Mouse (Mus musculus) heart, adult 2 months (tissue): ENCODE measurements around the gene Shc1. TPM values are rescaled to one million over a fixed set of nuclear protein-coding genes. Genes with fewer than 3 reads are reported as not detected.

Experiments
- DNase-seq, 2 experiments: peaks; one replicate each; pipeline ENCODE4 v3.0.0; 2021
- H3K27ac ChIP-seq: fragments of 200-600 bp; 2 replicates; pipeline ENCODE4 v1.8.1; 2022
- H3K27me3 ChIP-seq: fragments of 200-500 bp; 2 replicates; pipeline ENCODE4 v1.6.1; 2012; ENCODE audit warnings: mild to moderate bottlenecking, low read length, inconsistent platforms, mixed read lengths; ENCODE audit not compliant: control insufficient read depth, insufficient read depth
- H3K36me3 ChIP-seq: fragments of 200-500 bp; 2 replicates; pipeline ENCODE4 v1.6.1; 2012; ENCODE audit warnings: low read length, inconsistent platforms; ENCODE audit not compliant: control insufficient read depth, insufficient read depth
- H3K4me1 ChIP-seq: fragments of 200-500 bp; 2 replicates; pipeline ENCODE4 v1.6.1; 2011; ENCODE audit warnings: low read length; ENCODE audit not compliant: control insufficient read depth, insufficient read depth
- H3K4me3 ChIP-seq: fragments of 200-600 bp; 2 replicates; pipeline ENCODE4 v1.8.1; 2022
- H3K79me2 ChIP-seq: fragments of 200-500 bp; replicated peaks from 2 replicates; pipeline ENCODE4 v1.6.1; 2012; ENCODE audit warnings: mild to moderate bottlenecking, inconsistent platforms, low read length, moderate library complexity, mixed read lengths; ENCODE audit not compliant: control insufficient read depth, insufficient read depth
- H3K9ac ChIP-seq: fragments of 200-500 bp; 2 replicates; pipeline ENCODE4 v1.6.1; 2012; ENCODE audit warnings: low read depth, mild to moderate bottlenecking, control low read depth, inconsistent platforms, low read length, mixed read lengths
- CTCF ChIP-seq: fragments of 200-600 bp; IDR thresholded peaks from 2 replicates; pipeline ENCODE4 v1.8.1; 2022; ENCODE audit warnings: antibody characterized with exemption, mild to moderate bottlenecking, moderate library complexity
- EP300 ChIP-seq: fragments of 200-500 bp; IDR thresholded peaks from 2 replicates; pipeline ENCODE4 v1.6.1; 2011; ENCODE audit warnings: low read depth, low read length, control low read depth; ENCODE audit not compliant: insufficient read depth
- POLR2A ChIP-seq: fragments of 200-500 bp; IDR thresholded peaks from 2 replicates; pipeline ENCODE4 v1.6.1; 2011; ENCODE audit warnings: mild to moderate bottlenecking, low read depth, low read length, control low read depth; ENCODE audit not compliant: insufficient read depth
- WGBS: fragments of 180-500 bp; shearing (Covaris S2); methylation state at CpG from one replicate; pipeline ENCODE4 v1.1.7; 2018; 5-methylcytosine and 5-hydroxymethylcytosine counted together
- intact Hi-C: fragments of 180-260 bp; cut with DNase I; formaldehyde crosslinking; loops from one replicate; pipeline ENCODE4 v1.15.1; 2025
- polyA plus RNA-seq: library from polyadenylated mRNA; depleted of rRNA; stranded (reverse); fragments of >200 nt; gene quantifications from 2 replicates; pipeline ENCODE4 v1.2.3, GENCODE M21; 2012
- total RNA-seq, 2 experiments: library from RNA; stranded (reverse); gene quantifications; 2 replicates each; pipeline ENCODE4 v1.2.3; 2021

Gene Shc1
- total and polyA plus RNA-seq, 3 experiments, result 31.6 to 32.4 (median 32.0) TPM

- WGBS, result 93% methylated on average over 14 of the region's 14 CpGs
- intact Hi-C loops, result no loop called here
- H3K36me3 ChIP-seq, result no peaks in the 10 kb centered on the region
Observed at GRCm38 (mm10) chr3:89380291-89380690, 38.0 kb upstream of the Shc1 start.

DNA sequence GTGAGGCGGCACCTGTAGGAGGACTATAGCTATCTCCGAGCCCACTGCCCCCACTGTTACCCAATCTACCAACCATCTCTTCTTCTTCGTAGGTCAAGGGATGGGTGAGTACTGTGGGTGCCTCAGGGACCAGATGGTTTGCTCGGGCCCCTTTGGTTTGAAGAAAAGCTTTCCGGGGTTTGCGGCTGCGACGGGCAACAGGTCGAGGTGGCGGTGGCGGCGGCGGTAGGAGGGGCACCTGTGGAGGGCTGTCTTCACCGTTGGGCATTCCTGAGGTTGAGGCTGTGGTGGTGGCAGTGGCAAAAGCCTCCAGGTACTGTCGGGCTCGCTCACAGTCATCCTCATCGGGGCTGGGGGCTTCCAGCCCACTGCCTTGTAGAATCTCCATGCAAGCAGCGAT is 37.5 kb upstream of the Shc1 start:
- intact Hi-C loops, result no loop called here
- no peak overlapping the region for H3K27ac ChIP-seq
- DNase-seq, result no peak
- TF ChIP-seq CTCF (no peak), POLR2A (no peak), EP300 (no peak)
- no peak overlapping the region for H3K4me3 ChIP-seq
- 94% methylated on average over 18 of the region's 18 CpGs for WGBS
- H3K36me3 ChIP-seq, result no peaks in the 10 kb centered on the region
- no peaks in the 10 kb centered on the region for H3K79me2 ChIP-seq
- 0 out of 2 replicates have a peak, but pooled peaks cover 1% of the 10 kb centered on the region for H3K4me1 ChIP-seq
- no peaks in the 10 kb centered on the region for H3K27me3 ChIP-seq
- H3K9ac ChIP-seq, result no peak overlapping the region

More at GRCm38 (mm10) chr3:89380291-89380690, 38.0 kb upstream of the Shc1 start:
- H3K9ac ChIP-seq, result no peak overlapping the region
- H3K27me3 ChIP-seq, result no peaks in the 10 kb centered on the region
- no peak for TF ChIP-seq POLR2A
- TF ChIP-seq EP300, result no peak
- TF ChIP-seq CTCF, result no peak
- no peaks in the 10 kb centered on the region for H3K79me2 ChIP-seq
- H3K4me3 ChIP-seq, result no peak overlapping the region
- no peak for DNase-seq
- H3K27ac ChIP-seq, result no peak overlapping the region
- 0 out of 2 replicates have a peak, but pooled peaks cover 1% of the 10 kb centered on the region for H3K4me1 ChIP-seq

DNA sequence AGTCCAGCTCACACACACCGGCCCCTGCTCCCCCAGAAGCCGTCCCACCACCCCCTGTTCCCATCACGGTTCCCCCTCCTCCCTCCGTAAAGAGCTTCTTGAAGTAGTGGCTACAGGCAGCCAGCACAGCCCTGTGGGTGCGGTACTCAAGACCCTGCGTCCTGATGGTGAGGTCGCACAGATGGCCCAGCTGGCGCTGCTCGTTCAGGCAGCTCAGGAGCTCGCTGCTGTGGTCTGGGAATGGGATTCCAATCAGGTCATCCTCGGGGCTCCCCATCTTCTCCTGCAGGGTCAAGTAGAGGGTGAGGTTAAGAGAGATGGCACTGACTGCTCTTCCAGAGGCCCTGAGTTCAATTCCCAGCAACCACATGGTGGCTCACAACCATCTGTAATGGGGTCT is 37.0 kb upstream of the Shc1 start:
- H3K79me2 ChIP-seq, result no peaks in the 10 kb centered on the region
- H3K27me3 ChIP-seq, result no peaks in the 10 kb centered on the region
- WGBS, result 86% methylated on average over 11 of the region's 11 CpGs
- no peaks in the 10 kb centered on the region for H3K36me3 ChIP-seq
- TF ChIP-seq CTCF (no peak), POLR2A (no peak), EP300 (no peak)
- H3K4me3 ChIP-seq, result no peak overlapping the region
- no peak overlapping the region for H3K27ac ChIP-seq
- H3K9ac ChIP-seq, result no peak overlapping the region
- no peak for DNase-seq
- intact Hi-C loops, result no loop called here
- 0 out of 2 replicates have a peak, but pooled peaks cover 1% of the 10 kb centered on the region for H3K4me1 ChIP-seq

GRCm38 (mm10) chr3:89382033-89382882 is 36.0 kb upstream of the Shc1 start:
- Histone ChIP-seq H3K27ac (no peak overlapping the region), H3K9ac (no peak overlapping the region), H3K36me3 (no peaks in the 10 kb centered on the region), H3K4me3 (no peak overlapping the region), H3K4me1 (0 out of 2 replicates have a peak, but pooled peaks cover 1% of the 10 kb centered on the region), H3K79me2 (no peaks in the 10 kb centered on the region), H3K27me3 (no peaks in the 10 kb centered on the region)
- WGBS, result 77% methylated on average over 9 of the region's 9 CpGs
- intact Hi-C loops, result no loop called here
- no peak for DNase-seq
- TF ChIP-seq POLR2A (no peak), EP300 (no peak), CTCF (no peak)

GRCm38 (mm10) chr3:89382950-89383349 is 35.3 kb upstream of the Shc1 start:
- no peaks in the 10 kb centered on the region for H3K36me3 ChIP-seq
- H3K27ac ChIP-seq, result no peak overlapping the region
- H3K27me3 ChIP-seq, result no peaks in the 10 kb centered on the region
- TF ChIP-seq EP300 (no peak), POLR2A (no peak), CTCF (no peak)
- H3K4me3 ChIP-seq, result no peak overlapping the region
- no peak overlapping the region for H3K9ac ChIP-seq
- no peaks in the 10 kb centered on the region; the same call in 1 of the 2 replicates for H3K79me2 ChIP-seq
- no peak for DNase-seq
- intact Hi-C loops, result no loop called here
- WGBS, result 62% methylated on average over 5 of the region's 5 CpGs
- H3K4me1 ChIP-seq, result 0 out of 2 replicates have a peak, but pooled peaks cover 1% of the 10 kb centered on the region

DNA sequence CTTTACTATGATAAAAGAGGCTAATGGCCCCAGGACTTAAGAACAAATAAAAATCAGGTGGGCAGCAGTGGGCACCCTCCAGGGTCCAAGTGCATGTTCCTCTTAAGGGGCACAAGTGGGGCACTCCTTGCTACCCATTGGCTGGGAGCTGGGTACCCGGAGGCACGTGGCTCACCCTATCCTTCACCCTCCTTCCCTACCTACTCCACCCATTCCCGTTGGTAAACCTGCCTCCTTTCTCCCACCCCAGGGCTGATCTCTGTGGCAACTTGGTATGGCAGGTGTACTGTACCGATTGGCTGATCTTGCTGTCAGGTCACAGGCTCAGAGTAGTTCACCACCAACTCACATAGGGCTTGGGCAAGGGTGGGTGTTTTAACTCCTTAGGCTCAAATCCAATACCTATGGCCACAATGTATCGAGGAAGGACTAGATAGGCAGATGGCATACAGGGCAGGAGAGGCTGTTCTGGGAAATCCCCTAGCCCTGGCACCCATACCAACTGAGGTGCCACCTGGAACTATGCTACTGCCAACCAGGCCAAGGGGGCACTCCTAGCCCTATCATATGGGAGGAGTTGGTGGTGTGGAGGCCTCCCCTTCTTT is 34.5 kb upstream of the Shc1 start:
- intact Hi-C loops, result no loop called here
- Histone ChIP-seq H3K36me3 (no peaks in the 10 kb centered on the region), H3K4me1 (peaks cover 5% of the 10 kb centered on the region), H3K9ac (no peak overlapping the region), H3K4me3 (no peak overlapping the region), H3K27ac (no peak overlapping the region), H3K79me2 (no peaks in the 10 kb centered on the region; the same call in 1 of the 2 replicates), H3K27me3 (no peaks in the 10 kb centered on the region)
- WGBS, result 78% methylated on average over 5 of the region's 5 CpGs
- TF ChIP-seq EP300 (no peak), CTCF (no peak), POLR2A (no peak)
- DNase-seq, result no peak
